ENCODE assay signal across 22 mouse cellular contexts in the genomic region with DNA sequence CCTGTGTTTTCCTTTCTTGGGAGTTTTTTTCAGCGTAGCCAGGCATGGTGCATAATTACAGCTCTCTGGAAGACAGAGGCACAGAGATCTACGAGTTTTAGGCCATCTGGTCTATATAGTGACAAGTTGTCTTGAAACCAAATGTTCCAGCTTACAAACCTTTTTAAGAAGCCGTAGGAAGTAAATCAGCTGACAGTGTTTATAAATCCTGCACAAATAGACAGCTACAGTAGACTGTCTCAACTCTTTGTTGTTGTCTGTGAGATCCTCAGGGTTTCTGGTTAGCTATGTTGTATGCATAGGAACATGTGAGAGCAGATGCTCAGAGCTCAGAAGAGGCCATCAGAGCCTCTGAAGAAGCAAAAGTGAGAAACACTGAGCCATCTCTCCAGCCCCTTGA. TPM values are rescaled to one million over a fixed set of nuclear protein-coding genes. Genes with fewer than 3 reads are reported as not detected.
DNase-seq lines count a peak whose midpoint lies in the region; ATAC-seq and TF ChIP-seq lines count a peak whose summit lies in the region.
"Had no signal": no experiment of that assay in that cellular context is flagged by ENCODE, and none has a peak within 500 bp of the region (broad histone marks: within the 10 kb centered on the region; RNA-seq: fewer than 3 reads in every experiment).

No protein-coding gene starts in this region.

- 53% methylated on average over 3 of the region's 3 CpGs for WGBS in embryonic facial prominence, embryonic 15.5 days
- 92% methylated on average over 3 of the region's 3 CpGs for WGBS in embryonic facial prominence, embryonic 10.5 days
- 57% methylated on average over 3 of the region's 3 CpGs for WGBS in intestine, embryonic 14.5 days
- WGBS in intestine, postnatal 0 days = 68% methylated on average over 3 of the region's 3 CpGs
- 54% methylated on average over 3 of the region's 3 CpGs for WGBS in lung, postnatal 0 days

- H3K4me1 ChIP-seq in embryonic facial prominence, embryonic 15.5 days = peaks cover 9% of the 10 kb centered on the region
- H3K4me1 ChIP-seq in embryonic facial prominence, embryonic 10.5 days = peaks cover 5% of the 10 kb centered on the region
- peaks cover 4% of the 10 kb centered on the region; the same call in 1 of the 2 replicates for H3K4me1 ChIP-seq in intestine, embryonic 14.5 days (replicated peaks; ENCODE audit: control insufficient read depth, insufficient read depth, low read length)
- H3K4me1 ChIP-seq in intestine, postnatal 0 days (replicated peaks; ENCODE audit: control insufficient read depth, insufficient read depth, low read length) = no peaks in the 10 kb centered on the region
- H3K4me1 ChIP-seq in lung, postnatal 0 days (ENCODE audit: insufficient read depth, low read depth, low read length) = peaks cover 2% of the 10 kb centered on the region; the same call in 1 of the 2 replicates

- no peaks in the 10 kb centered on the region for H3K27me3 ChIP-seq in embryonic facial prominence, embryonic 15.5 days
- H3K27me3 ChIP-seq in embryonic facial prominence, embryonic 10.5 days (replicated peaks; ENCODE audit: low read depth, poor library complexity, severe bottlenecking) = peaks cover 16% of the 10 kb centered on the region
- H3K27me3 ChIP-seq in intestine, embryonic 14.5 days (replicated peaks; ENCODE audit: control insufficient read depth, insufficient read depth, low read length) = no peaks in the 10 kb centered on the region
- H3K27me3 ChIP-seq in intestine, postnatal 0 days (replicated peaks; ENCODE audit: control insufficient read depth, insufficient read depth, low read length) = no peaks in the 10 kb centered on the region
- H3K27me3 ChIP-seq in lung, postnatal 0 days (replicated peaks; ENCODE audit: insufficient read depth, low read length) = no peaks in the 10 kb centered on the region
- H3K27me3 ChIP-seq: Patski had no signal

- H3K4me3 ChIP-seq in embryonic facial prominence, embryonic 15.5 days (replicated peaks) = no peak overlapping the region
- no peak overlapping the region for H3K4me3 ChIP-seq in embryonic facial prominence, embryonic 10.5 days
- H3K4me3 ChIP-seq in intestine, embryonic 14.5 days (ENCODE audit: low read depth, low read length) = no peak overlapping the region
- H3K4me3 ChIP-seq in intestine, postnatal 0 days (ENCODE audit: low read depth, low read length) = no peak overlapping the region
- H3K4me3 ChIP-seq in lung, postnatal 0 days (ENCODE audit: low read depth, low read length) = no peak overlapping the region
- H3K4me3 ChIP-seq: embryonic facial prominence, embryonic 13.5 days; heart, embryonic 12.5 days; hindbrain, embryonic 13.5 days; limb, embryonic 13.5 days; liver, embryonic 13.5 days; neural tube, embryonic 15.5 days had no signal

- peak overlapping the region; percentile 1; the same call in 1 of the 2 replicates for H3K27ac ChIP-seq in embryonic facial prominence, embryonic 15.5 days (replicated peaks)
- no peak overlapping the region for H3K27ac ChIP-seq in embryonic facial prominence, embryonic 10.5 days (replicated peaks)
- H3K27ac ChIP-seq in intestine, embryonic 14.5 days (ENCODE audit: low read depth) = peak overlapping the region; percentile 44
- no peak overlapping the region for H3K27ac ChIP-seq in intestine, postnatal 0 days (ENCODE audit: low read depth, low read length)
- H3K27ac ChIP-seq in lung, postnatal 0 days (ENCODE audit: low read length) = peak overlapping the region; percentile 4
- H3K27ac ChIP-seq: embryonic facial prominence, embryonic 13.5 days; hindbrain, embryonic 13.5 days; kidney, postnatal 0 days; limb, embryonic 13.5 days; liver, embryonic 13.5 days; neural tube, embryonic 15.5 days had no signal

- no peak for ATAC-seq in embryonic facial prominence, embryonic 15.5 days (ENCODE audit: insufficient number of reproducible peaks, low FRiP score, low TSS enrichment, low read depth)
- no peak for ATAC-seq in intestine, embryonic 14.5 days (replicated peaks; ENCODE audit: low FRiP score, low TSS enrichment, low read depth)
- no peak for ATAC-seq in intestine, postnatal 0 days
- peak; percentile 55 for ATAC-seq in lung, postnatal 0 days
- ATAC-seq: midbrain, embryonic 16.5 days; Patski had no signal

- TF ChIP-seq EP300 in lung, postnatal 0 days (IDR thresholded peaks at IDR 0.05) = no peak

- H3K4me2 ChIP-seq in embryonic facial prominence, embryonic 15.5 days (replicated peaks) = no peak overlapping the region
- H3K4me2 ChIP-seq in intestine, embryonic 14.5 days (ENCODE audit: low read length) = no peak overlapping the region
- no peak overlapping the region for H3K4me2 ChIP-seq in intestine, postnatal 0 days (replicated peaks; ENCODE audit: low read depth)
- no peak overlapping the region for H3K4me2 ChIP-seq in lung, postnatal 0 days (replicated peaks; ENCODE audit: low read depth, low read length)
- H3K4me2 ChIP-seq: embryonic facial prominence, embryonic 13.5 days; heart, embryonic 12.5 days; hindbrain, embryonic 13.5 days; limb, embryonic 13.5 days; liver, embryonic 13.5 days; neural tube, embryonic 15.5 days had no signal

- peaks cover 36% of the 10 kb centered on the region for H3K36me3 ChIP-seq in embryonic facial prominence, embryonic 15.5 days
- H3K36me3 ChIP-seq in embryonic facial prominence, embryonic 10.5 days (replicated peaks) = peaks cover 49% of the 10 kb centered on the region
- peaks cover 37% of the 10 kb centered on the region for H3K36me3 ChIP-seq in intestine, embryonic 14.5 days (ENCODE audit: control insufficient read depth, insufficient read depth, low read length)
- peaks cover 34% of the 10 kb centered on the region for H3K36me3 ChIP-seq in intestine, postnatal 0 days (ENCODE audit: control insufficient read depth, insufficient read depth)
- H3K36me3 ChIP-seq in lung, postnatal 0 days (ENCODE audit: insufficient read depth, low read length) = 0 out of 2 replicates have a peak, but pooled peaks cover 3% of the 10 kb centered on the region

- TF ChIP-seq CTCF in intestine, postnatal 0 days (IDR thresholded peaks at IDR 0.05; ENCODE audit: low read depth) = no peak
- no peak for TF ChIP-seq CTCF in lung, postnatal 0 days (IDR thresholded peaks at IDR 0.05)

- no peak overlapping the region for H3K9ac ChIP-seq in embryonic facial prominence, embryonic 15.5 days
- no peak overlapping the region for H3K9ac ChIP-seq in intestine, embryonic 14.5 days (ENCODE audit: low read length)
- H3K9ac ChIP-seq in intestine, postnatal 0 days (ENCODE audit: low read depth, low read length) = no peak overlapping the region
- no peak overlapping the region for H3K9ac ChIP-seq in lung, postnatal 0 days (replicated peaks; ENCODE audit: low read depth)
- H3K9ac ChIP-seq: embryonic facial prominence, embryonic 13.5 days; heart, embryonic 12.5 days; hindbrain, embryonic 13.5 days; limb, embryonic 13.5 days; liver, embryonic 13.5 days; neural tube, embryonic 15.5 days had no signal

- DNase-seq in embryonic facial prominence, embryonic 10.5 days (ENCODE audit: low spot score) = no peak
- DNase-seq in intestine, embryonic 14.5 days (ENCODE audit: low spot score) = no peak
- DNase-seq in lung, postnatal 0 days (ENCODE audit: low spot score) = peak; percentile 15
- no peak for DNase-seq in lung, postnatal 25 days (ENCODE audit: low spot score)
- DNase-seq in ovary, postnatal 36 days (ENCODE audit: low spot score) = no peak
- no peak for DNase-seq in kidney, postnatal 10 days
- DNase-seq: adrenal gland, adult 8-10 months; cerebellum, adult 9-11 months; kidney, adult 18-20 months; liver, embryonic 13.5 days; lung, postnatal 4 days; thymus, postnatal 25 days had no signal

- H3K9me3 ChIP-seq in embryonic facial prominence, embryonic 15.5 days (replicated peaks) = no peaks in the 10 kb centered on the region
- H3K9me3 ChIP-seq in embryonic facial prominence, embryonic 10.5 days = no peaks in the 10 kb centered on the region
- H3K9me3 ChIP-seq in intestine, embryonic 14.5 days (ENCODE audit: control insufficient read depth, low read length) = no peaks in the 10 kb centered on the region
- H3K9me3 ChIP-seq in intestine, postnatal 0 days (ENCODE audit: control insufficient read depth) = no peaks in the 10 kb centered on the region
- no peaks in the 10 kb centered on the region for H3K9me3 ChIP-seq in lung, postnatal 0 days (ENCODE audit: low read length)
- H3K9me3 ChIP-seq: embryonic facial prominence, embryonic 13.5 days; heart, embryonic 12.5 days; hindbrain, embryonic 13.5 days; limb, embryonic 13.5 days; liver, embryonic 13.5 days; neural tube, embryonic 15.5 days had no signal

RNA-seq across cellular contexts. Expression of a gene that starts 6.0 kb away (rescaled TPM):
- 2.4 and 2.7 TPM in 2 replicates for polyA plus RNA-seq in embryonic facial prominence, embryonic 15.5 days (2015; fragmentation: Nextera tagmentation; extraction: Ambion mirVana)
- polyA plus RNA-seq in embryonic facial prominence, embryonic 10.5 days (2016; fragmentation: Nextera tagmentation; extraction: Ambion mirVana) = 0.08 and 0.17 TPM in 2 replicates
- polyA plus RNA-seq in intestine, embryonic 14.5 days (2014; fragmentation: Nextera tagmentation; extraction: Ambion mirVana) = 215 and 231 TPM in 2 replicates
- 164 and 186 TPM in 2 replicates for polyA plus RNA-seq in intestine, postnatal 0 days (2015; fragmentation: Nextera tagmentation; extraction: Ambion mirVana)
- polyA plus RNA-seq in lung, postnatal 0 days (2015; fragmentation: Nextera tagmentation; extraction: Ambion mirVana) = 15.1 and 20.7 TPM in 2 replicates

RNA-seq across cellular contexts. Expression of a gene that starts 20.1 kb away (rescaled TPM):
- polyA plus RNA-seq in embryonic facial prominence, embryonic 15.5 days (2015; fragmentation: Nextera tagmentation; extraction: Ambion mirVana) = 145 and 156 TPM in 2 replicates
- 149 and 151 TPM in 2 replicates for polyA plus RNA-seq in embryonic facial prominence, embryonic 10.5 days (2016; fragmentation: Nextera tagmentation; extraction: Ambion mirVana)
- polyA plus RNA-seq in intestine, embryonic 14.5 days (2014; fragmentation: Nextera tagmentation; extraction: Ambion mirVana) = 135 and 151 TPM in 2 replicates
- 66.3 and 66.5 TPM in 2 replicates for polyA plus RNA-seq in intestine, postnatal 0 days (2015; fragmentation: Nextera tagmentation; extraction: Ambion mirVana)
- polyA plus RNA-seq in lung, postnatal 0 days (2015; fragmentation: Nextera tagmentation; extraction: Ambion mirVana) = 89.2 and 91.4 TPM in 2 replicates

Comparison
In these comparisons a context has a peak if more than half of its experiments do, and no peak if none do; other contexts are left out.
1. H3K27ac ChIP-seq: peak in embryonic facial prominence, embryonic 15.5 days (single experiment), intestine, embryonic 14.5 days (single experiment) and lung, postnatal 0 days (single experiment); none in embryonic facial prominence, embryonic 10.5 days (single experiment) and intestine, postnatal 0 days (single experiment).